Mouse (Mus musculus): ENCODE measurements around the gene Rtn3. TPM values are rescaled to one million over a fixed set of nuclear protein-coding genes. Genes with fewer than 3 reads are reported as not detected.

Rtn3 gene
- total RNA-seq, 2 experiments from 2014 or later: 75.1 to 82.8 TPM

DNA sequence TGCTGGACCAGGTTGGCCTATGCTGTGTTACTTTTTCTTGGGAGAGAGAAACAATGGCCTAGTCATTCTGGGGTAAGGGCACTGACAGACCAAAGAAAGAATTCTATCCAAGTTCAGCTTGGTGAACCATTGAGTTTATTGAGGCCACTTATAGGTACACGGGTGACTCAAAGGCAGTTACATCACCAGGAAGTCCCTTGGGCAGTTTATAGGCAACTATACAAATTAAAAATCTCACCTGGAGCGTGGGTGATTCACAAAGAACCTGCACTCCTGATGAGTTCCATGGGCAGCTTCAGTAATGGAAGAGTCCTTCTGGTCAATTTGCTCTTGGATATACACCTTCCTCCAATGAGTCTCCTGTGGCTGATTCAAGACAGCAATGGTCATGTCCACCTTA is 9.6 kb upstream of the Rtn3 start:
- intact Hi-C loops (cut with DNase I): no loop called here
- DNase-seq (ENCODE audit: low spot score): no peak

DNA sequence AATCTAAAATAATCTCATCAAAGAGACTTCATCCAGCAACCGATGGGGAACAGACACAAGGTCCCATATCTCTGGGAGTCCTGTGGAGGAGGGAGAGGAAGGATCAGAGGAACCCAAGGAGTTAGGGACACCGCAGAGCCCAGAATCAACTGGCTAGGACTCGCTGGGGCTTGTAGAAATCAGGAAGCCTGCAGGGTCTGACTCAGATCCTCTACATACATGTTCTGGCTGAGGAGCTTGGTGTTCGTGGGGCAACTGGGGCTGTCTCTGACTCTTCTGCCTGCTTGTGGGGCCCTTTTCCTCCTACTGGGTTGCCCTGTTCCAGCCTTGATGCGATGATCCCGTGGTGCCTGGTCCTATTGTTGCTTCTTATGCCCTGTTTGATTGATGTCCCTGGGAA is 8.9 kb upstream of the Rtn3 start:
- DNase-seq (ENCODE audit: low spot score): no peak
- intact Hi-C loops (cut with DNase I): no loop called here

DNA sequence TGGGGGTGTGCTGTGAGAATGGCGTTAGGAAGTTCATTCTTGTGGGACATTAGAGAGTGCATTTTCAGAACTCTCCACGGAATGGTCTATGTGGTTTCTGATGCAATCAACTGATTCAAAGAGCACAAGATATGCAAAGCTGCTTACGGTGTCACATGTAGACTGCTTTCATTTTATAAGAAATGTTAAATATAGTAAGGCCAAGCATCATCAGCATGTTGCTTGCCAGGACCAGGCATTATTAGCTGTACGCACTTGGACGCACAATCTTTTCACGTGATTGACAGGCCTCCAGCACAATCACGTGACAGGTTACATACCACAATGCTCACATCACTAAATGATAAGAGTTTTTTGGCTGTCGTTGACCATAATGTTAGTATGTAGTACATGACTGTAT is 4.6 kb upstream of the Rtn3 start:
- intact Hi-C loops (cut with DNase I): no loop called here
- no peak for DNase-seq (ENCODE audit: low spot score)

DNA sequence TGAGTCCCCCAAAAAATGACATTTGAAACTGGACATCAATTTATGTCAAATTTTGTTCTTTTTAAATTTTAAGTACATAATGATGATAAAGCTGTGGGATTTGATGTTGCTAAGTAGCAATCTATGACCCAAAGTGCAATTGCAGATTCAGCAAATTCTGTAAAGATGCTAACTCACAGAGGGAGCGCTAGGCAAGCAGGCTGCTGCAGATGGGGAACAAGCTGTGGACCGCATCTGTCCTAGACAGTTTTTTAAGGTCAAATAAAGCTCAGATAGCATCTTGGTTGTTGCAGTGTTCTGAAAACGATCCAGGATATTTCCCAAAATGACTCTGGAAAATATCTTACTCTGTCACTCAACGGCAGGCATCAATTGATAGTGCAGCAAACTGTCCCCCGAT is 995 bp upstream of the Rtn3 start:
- no peak for DNase-seq (ENCODE audit: low spot score)
- intact Hi-C loops (cut with DNase I): loop anchor here (5.0 kb wide), 1 partner anchor 42 kb away; no protein-coding TSS in a partner anchor

DNA sequence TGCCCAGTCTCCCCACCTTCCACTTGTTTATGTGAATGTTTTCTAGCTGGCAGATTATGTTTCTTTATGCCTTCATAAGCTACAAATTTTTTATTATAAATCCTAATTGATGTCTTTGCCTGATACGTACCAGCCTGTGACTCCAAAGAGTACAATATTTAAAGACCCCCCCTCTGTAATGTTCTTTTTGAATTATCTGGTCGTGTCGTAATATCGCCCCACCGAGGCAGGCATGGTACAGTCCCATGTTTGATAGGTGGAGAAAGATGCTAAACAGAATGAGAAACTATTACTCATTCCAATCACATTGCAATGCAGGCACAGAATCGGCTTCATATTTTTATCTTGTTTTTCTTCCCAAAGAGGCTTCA is 416 bp upstream of the Rtn3 start:
- DNase-seq (ENCODE audit: low spot score): no peak
- intact Hi-C loops (cut with DNase I): loop anchor here (5.0 kb wide), 1 partner anchor 41 kb away; no protein-coding TSS in a partner anchor

DNA sequence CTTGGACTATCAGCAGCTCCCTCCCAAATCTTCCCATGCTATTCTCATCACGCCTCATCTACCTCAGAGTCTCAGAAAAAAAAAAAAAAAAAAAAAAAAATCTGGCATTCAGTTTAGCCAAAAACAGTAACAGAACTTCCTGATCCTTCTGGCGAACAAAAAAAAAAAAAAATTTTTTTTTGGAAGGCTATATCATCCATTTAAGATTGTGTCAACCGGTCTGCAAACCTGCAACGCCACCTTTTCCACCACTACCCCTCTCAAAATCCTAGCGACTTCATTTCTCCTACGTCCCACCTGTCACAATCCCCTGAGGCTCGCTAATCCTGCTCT is 849 bp downstream of the Rtn3 start:
- intact Hi-C loops (cut with DNase I): loop anchor here (5.0 kb wide), 1 partner anchor 40 kb away; no protein-coding TSS in a partner anchor
- DNase-seq (ENCODE audit: low spot score): no peak

DNA sequence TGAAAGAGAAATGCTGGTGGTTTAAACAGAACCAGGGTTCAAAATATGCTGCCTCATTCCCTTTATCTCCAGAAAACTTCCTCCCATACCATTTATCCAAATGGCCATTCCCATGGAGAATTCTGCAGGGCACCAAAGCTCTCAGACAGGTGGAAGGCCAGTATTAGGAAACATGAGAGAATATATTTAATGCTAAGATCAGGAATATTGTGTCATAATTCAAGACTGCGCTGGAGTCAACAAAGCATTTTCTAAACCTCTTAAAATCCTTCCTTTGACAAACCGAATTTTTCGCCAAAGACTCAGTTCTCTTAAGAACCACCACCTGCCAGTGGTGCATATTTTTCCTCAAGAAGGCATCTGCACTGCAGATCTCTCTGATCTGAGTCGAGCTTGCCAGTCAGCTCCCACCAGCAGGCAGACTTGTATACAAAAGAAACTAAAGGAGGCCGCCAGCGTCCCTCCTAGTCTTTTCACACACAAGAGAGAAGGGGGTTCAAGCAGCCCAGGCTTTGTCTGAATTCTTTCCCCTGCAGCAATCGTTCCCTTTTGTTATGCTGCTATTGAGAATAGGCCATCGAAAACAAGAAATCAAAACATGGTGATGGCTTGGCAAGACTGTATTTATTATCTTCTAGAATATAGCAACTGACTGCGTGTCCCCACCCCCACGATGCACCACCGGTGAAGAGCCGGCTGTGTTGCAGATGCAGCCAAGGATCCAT is 1.4 kb downstream of the Rtn3 start:
- intact Hi-C loops (cut with DNase I): loop anchor here (5.0 kb wide), 1 partner anchor 39 kb away; no protein-coding TSS in a partner anchor
- DNase-seq (ENCODE audit: low spot score): no peak

DNA sequence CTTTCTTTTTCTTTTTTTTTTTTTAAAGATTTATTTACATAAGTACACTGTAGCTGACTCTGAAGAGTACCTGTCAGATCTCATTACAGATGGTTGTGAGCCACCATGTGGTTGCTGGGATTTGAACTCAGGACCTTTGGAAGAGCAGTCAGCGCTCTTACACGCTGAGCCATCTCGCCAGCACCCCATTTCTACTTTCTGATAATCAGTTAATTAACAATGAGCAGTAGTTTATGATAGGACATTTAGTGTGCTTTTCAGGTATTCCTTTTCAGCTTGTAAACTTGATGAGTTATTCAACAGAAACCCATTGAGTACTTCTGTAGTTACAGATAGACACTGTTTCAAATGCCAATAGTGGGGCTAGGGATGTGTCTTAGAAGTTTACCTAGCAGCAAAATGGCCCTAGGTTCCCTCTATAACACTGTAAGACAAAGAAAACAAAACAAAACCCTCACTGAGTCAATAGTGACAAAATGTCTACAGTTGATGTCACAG is 3.3 kb downstream of the Rtn3 start:
- intact Hi-C loops (cut with DNase I): loop anchor here (5.0 kb wide), 1 partner anchor 37 kb away; no protein-coding TSS in a partner anchor
- no peak for DNase-seq (ENCODE audit: low spot score)

DNA sequence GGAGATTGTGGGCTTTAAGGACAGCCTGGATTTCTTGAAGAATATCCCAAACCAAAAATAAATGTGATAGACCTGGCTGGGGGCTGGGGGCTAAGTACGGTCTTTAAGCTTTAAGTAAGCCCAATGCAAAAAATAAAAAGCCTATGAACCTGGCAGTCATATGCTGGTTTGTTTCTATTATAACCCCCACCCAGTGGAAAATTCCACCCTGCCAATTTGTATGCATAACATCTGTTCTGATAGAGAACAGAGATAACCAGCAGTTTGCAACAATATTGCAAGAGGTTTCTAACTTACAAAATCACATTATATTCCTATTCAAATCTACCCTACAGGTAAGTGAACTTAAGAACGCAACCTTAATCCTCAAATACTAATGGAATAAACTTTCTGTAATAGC is 12.4 kb downstream of the Rtn3 start:
- intact Hi-C loops (cut with DNase I): no loop called here
- no peak for DNase-seq (ENCODE audit: low spot score)

DNA sequence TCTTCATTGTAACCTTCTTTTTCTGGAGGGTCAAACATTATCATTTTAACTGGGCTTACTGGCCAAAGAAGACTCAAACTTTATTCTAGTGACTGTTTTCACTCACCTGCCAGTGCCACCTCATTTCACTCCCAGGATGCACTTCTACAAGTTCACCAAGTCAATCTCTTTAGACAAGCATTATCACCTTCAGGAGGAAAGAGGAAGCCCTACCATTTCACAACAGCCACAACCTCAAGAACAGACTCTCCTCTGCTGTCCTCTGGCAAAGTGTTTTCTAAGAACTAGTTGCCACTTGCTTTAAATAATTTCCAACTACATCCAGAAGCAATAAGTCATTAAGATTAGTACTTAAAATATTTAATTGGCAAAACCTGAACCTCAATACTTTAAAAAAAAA is 15.2 kb downstream of the Rtn3 start:
- intact Hi-C loops (cut with DNase I): no loop called here
- no peak for DNase-seq (ENCODE audit: low spot score)

DNA sequence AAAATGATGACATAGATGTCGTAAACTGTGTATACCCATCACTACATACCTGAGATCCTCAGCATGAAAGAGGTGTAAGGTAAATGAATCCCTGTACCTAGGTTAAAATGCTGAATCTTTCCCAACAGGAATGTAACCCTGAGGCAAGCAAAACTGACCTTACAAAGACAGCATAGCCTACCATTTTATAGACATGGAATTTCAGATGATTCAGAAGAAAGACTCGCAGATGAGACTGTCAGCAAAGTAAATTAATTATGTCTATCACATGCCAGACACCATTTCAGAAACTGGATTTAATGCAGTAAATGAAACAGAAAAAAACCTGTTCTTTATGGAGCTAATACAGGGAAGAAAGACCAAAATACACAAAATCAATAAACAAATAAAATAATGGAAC is 23.7 kb downstream of the Rtn3 start:
- intact Hi-C loops (cut with DNase I): no loop called here
- no peak for DNase-seq (ENCODE audit: low spot score)

DNA sequence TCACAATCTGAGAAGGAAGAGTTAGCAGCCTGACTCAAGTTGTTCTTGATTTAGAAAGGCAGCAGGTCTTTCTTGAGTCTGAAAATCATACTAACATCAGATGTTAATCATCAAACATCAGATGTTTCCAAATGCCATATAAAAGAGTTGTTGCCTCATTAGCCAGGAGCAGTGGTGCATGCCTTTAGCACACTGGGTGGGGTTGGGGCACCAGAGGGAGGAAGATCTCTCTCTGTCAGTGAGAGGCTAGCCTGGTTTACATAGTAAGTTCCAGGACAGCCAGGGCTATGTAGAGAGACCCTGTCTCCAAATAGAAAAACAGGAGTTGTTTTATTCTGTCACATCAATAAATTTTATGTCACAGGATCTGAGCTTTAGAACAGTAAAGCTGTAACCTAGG is 24.2 kb downstream of the Rtn3 start:
- intact Hi-C loops (cut with DNase I): no loop called here
- no peak for DNase-seq (ENCODE audit: low spot score)

DNA sequence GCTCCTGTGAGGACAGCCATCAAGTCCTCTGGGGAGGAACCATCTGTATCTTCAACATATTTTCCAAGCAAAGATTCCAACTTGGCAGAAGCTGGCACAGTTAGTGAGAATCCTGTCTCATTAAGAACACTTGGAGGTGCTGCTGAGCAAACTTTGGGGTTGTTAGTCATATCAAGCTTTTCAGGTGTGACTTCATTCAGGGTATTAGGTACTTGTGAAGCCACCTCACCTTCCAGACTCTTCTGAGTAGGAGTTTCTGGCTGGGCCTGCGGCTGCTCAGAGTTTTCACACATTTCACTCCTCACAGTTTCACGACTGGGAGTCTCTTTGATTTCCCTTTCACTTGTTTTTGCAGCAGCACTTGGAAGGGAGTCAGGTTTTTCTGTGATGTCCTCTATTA is 26.3 kb downstream of the Rtn3 start:
- DNase-seq (ENCODE audit: low spot score): no peak
- intact Hi-C loops (cut with DNase I): no loop called here

DNA sequence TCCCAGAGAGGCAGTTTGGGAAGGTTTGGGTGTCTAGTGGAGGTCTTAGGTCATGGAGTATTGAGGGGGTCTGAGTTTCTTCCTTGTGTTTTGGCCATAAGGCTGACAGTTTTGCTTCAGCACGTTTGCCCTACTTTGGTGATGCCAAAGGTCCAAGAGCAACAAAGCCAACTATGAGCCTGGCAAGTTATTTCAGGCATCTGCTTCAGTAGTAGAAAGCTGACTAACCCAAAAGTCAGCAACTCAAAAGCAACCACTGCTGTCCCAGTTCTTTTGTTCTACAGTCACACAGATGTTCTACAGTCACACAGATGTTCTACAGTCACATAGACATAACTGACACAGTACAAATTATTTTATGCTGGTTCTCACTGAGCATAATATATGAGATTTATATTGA is 37.5 kb downstream of the Rtn3 start:
- DNase-seq (ENCODE audit: low spot score): no peak
- intact Hi-C loops (cut with DNase I): no loop called here

DNA sequence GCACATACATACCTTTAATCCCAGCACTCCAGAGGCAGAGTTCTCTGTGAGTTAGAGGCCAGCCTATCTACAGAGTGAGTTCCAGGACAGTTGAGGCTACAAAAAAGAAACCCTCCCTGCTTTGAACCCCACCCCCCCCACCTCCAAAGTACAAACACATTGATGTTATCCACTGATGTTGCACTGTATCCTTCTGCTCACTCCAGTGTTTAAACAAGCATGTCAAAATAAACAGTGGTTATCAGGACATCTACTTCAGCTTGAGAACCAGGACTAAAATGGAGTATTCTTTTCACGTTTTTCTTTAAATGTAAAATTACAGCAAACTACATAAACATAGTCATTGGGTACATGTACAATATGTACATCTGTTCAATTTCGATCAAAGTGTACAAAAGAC is 38.0 kb downstream of the Rtn3 start:
- DNase-seq (ENCODE audit: low spot score): no peak
- intact Hi-C loops (cut with DNase I): no loop called here

DNA sequence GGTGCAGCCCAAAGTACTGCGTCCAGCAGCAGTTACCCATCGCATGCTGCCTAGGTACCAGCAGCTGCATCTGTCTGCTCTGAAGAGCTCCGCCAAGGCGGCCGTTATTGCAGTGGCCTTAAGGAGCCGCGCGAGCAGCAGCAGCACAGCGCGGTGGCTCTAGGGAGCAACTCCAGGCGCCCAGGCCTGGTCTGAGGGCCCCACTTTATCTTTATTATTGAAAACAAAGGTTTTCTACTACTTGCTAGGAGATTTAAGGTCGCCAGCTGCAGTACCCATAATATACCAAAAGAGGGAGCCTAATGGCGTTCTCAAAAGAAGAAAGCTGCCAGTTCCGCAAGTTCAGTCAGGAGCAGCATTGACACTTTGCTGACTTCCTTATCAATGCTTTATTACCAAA is 41.6 kb downstream of the Rtn3 start:
- DNase-seq (ENCODE audit: low spot score): no peak
- intact Hi-C loops (cut with DNase I): loop anchor here (5.0 kb wide), 1 partner anchor 41 kb away; the partner anchor contains the start of gene Rtn3

DNA sequence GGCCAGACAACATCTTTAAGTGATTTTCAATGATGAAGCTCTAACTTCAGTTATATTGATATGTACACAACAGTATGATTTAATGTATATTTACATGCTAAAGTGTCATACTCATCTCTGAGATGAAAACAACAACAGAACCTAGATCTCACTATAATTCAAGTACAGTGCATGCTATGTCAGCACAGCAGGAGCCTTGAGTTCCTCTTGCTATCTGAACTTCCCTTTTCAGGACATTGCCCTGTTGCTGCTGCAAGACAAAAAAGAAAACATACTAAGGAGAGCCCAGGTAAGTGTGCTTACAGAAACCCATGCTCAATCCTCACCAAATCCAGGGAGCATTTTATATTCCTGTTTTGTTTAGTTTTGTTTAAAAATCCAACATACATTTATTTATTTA is 44.8 kb downstream of the Rtn3 start:
- intact Hi-C loops (cut with DNase I): loop anchor here (5.0 to 10.0 kb wide), 2 partner anchors 176 to 373 kb away; no protein-coding TSS in a partner anchor
- DNase-seq (ENCODE audit: low spot score): no peak

DNA sequence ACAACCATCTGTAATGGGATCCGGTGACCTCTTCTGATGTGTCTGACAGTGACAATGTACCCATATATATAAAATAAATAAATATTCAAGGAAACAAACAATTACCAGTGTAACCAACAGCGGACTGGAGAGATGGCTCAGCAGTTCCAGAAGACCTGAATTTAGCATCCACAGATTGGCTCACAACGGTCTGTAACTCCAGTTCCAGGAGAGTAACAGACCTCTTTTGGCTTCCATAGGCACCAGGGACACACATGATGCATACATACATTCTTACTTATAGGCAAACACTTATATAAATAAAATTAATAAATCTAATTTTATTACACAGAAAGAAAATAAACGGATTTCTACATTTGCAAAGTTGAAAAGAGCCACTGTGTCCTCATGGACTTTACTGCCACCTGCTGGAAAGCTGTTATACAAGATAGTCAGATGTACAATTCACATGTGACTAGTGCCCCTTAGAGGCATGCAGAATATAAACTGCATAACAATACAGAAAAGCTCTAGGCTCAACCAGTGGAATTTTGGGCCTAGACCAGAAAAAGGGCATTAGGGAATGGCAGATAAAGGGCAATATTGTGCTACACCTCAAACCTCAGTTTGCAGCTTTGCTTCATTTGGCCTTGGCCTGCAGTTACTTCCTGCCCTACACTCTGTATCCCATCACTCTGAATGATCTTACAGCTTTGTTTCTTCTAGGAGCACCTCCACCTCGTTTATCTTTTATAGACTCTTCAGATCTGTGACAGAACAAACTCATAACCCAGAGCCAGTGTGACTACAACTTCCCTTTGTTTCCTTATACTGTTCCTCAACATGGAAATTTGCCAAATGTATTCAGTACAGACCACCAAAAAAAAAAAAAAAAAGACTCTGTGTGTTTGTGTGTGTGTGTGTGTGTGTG is 46.8 kb downstream of the Rtn3 start:
- intact Hi-C loops (cut with DNase I): loop anchor here (5.0 to 10.0 kb wide), 2 partner anchors 174 to 372 kb away; no protein-coding TSS in a partner anchor

DNA sequence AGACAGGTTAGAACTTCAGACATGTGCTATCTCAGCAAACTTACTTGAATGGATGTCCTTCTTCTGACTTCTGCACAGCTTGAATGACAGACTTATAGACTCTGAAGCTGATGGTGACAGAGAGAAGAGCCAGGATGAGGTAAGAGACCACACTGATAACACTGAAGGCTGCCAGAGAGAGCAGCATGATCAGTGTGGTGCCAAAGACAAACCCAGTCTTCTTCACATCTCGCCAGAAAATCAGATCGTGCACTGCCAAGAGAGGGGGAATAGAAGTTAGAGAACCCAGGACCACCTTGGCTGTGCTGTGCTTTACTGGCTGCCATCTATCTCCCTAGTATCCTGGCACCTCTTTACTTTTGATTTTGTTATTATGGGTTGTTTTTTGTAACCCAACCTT is 48.2 kb downstream of the Rtn3 start:
- intact Hi-C loops (cut with DNase I): loop anchor here (5.0 to 10.0 kb wide), 2 partner anchors 173 to 370 kb away; no protein-coding TSS in a partner anchor
- DNase-seq (ENCODE audit: low spot score): no peak

More for the DNA sequence above, 46.8 kb downstream of the Rtn3 start:
- DNase-seq (ENCODE audit: low spot score): no peak

DNA sequence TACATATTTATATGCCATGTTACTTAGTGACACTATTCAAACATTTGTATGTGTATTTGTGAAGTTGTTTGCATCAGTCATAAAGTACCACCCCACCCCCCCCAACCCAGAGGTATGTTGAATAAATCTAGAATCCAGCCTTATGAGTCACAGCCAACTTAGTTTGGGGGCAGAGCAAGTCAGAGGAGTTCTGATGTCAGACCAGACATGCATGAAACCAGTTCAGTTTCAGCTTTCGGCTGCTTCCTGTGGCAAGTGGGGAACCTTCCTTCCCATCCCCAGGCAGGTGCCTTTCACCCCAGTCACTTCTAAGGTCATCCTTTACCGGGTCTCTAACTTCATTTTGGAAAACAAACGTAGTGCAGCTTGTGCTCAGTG is 57.7 kb downstream of the Rtn3 start:
- intact Hi-C loops (cut with DNase I): no loop called here
- DNase-seq (ENCODE audit: low spot score): no peak

Measured in heart, postnatal 25 days (tissue).